Mouse (Mus musculus): ENCODE measurements around the gene Myo10.

Myo10 gene

GRCm38 (mm10) chr15:25767777-25768176 lies 145.5 kb downstream of the Myo10 start:
- DNase-seq = no peak

- no peak for DNase-seq
These were observed 147.4 kb downstream of the Myo10 start for GRCm38 (mm10) chr15:25769524-25770255.

GRCm38 (mm10) chr15:25771782-25772181 lies 149.5 kb downstream of the Myo10 start:
- DNase-seq = no peak

- peak; percentile 99 for DNase-seq
These were observed 151.6 kb downstream of the Myo10 start for GRCm38 (mm10) chr15:25773711-25774513.

GRCm38 (mm10) chr15:25778937-25779336 lies 156.6 kb downstream of the Myo10 start:
- no peak for DNase-seq

- DNase-seq = no peak
These were observed 157.3 kb downstream of the Myo10 start for GRCm38 (mm10) chr15:25779522-25780191.

- DNase-seq = no peak
These were observed 158.7 kb downstream of the Myo10 start for GRCm38 (mm10) chr15:25781053-25781452.

GRCm38 (mm10) chr15:25785456-25786390 lies 163.4 kb downstream of the Myo10 start:
- DNase-seq = no peak

GRCm38 (mm10) chr15:25787406-25787805 lies 165.1 kb downstream of the Myo10 start:
- no peak for DNase-seq

GRCm38 (mm10) chr15:25787965-25788364 lies 165.6 kb downstream of the Myo10 start:
- no peak for DNase-seq

GRCm38 (mm10) chr15:25788565-25788964 lies 166.2 kb downstream of the Myo10 start:
- no peak for DNase-seq

GRCm38 (mm10) chr15:25789241-25789640 lies 166.9 kb downstream of the Myo10 start:
- no peak for DNase-seq

GRCm38 (mm10) chr15:25791660-25792353 lies 169.5 kb downstream of the Myo10 start:
- DNase-seq = peak; percentile 96

- DNase-seq = no peak
These were observed 171.8 kb downstream of the Myo10 start for GRCm38 (mm10) chr15:25794123-25794522.

- no peak for DNase-seq
These were observed 173.2 kb downstream of the Myo10 start for GRCm38 (mm10) chr15:25795496-25795895.

GRCm38 (mm10) chr15:25796353-25796752 lies 174.0 kb downstream of the Myo10 start:
- DNase-seq = no peak

GRCm38 (mm10) chr15:25797179-25797578 lies 174.9 kb downstream of the Myo10 start:
- peak; percentile 87 for DNase-seq

GRCm38 (mm10) chr15:25797888-25798287 lies 175.6 kb downstream of the Myo10 start:
- no peak for DNase-seq

- peak; percentile 64 for DNase-seq
These were observed 179.4 kb downstream of the Myo10 start for GRCm38 (mm10) chr15:25801726-25802125.

GRCm38 (mm10) chr15:25802194-25802593 lies 179.9 kb downstream of the Myo10 start:
- DNase-seq = peak; percentile 41

- DNase-seq = peak; percentile 83
These were observed 180.8 kb downstream of the Myo10 start for GRCm38 (mm10) chr15:25803111-25803510.

Measured in heart, adult 11 months (tissue).